Mouse (Mus musculus): Measurements from ENCODE around the gene Txlng. TPM values are rescaled to one million over a fixed set of nuclear protein-coding genes. Genes with fewer than 3 reads are reported as not detected.
A peak's percentile ranks its signal among the peaks of the same experiment; 100 is the strongest.

Txlng gene
- polyA plus RNA-seq, 1 experiment from 2014 or later = 16.8 TPM

DNA sequence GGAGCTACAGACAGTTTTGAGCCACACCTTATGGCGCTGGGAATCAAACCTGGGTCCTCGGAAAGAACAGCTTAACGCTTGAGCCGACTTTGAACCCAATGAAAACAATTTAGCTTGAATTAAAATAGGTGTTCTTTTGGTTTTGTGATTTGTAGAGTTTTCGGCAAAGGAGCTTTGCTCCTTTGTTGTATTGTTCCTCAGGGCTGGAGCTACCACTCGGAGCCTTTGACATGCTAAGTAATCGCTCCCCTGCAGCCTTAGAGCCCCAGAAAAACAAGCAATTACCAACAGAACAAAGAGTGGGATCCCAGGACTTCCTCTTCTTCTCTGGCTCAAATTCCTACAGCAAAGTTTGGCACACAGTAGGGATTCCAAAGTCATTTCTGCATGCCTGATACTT, 73.2 kb downstream of the Txlng start:
- Histone ChIP-seq H3K4me1 (peaks cover 10% of the 10 kb centered on the region; the same call in 1 of the 2 replicates), H3K9ac (no peak overlapping the region), H3K36me3 (no peaks in the 10 kb centered on the region), H3K27ac (no peak overlapping the region), H3K4me3 (replicated peaks) (no peak overlapping the region), H3K27me3 (peaks cover 10% of the 10 kb centered on the region; the same call in 1 of the 2 replicates), H3K4me2 (no peak overlapping the region), H3K9me3 (replicated peaks) (no peaks in the 10 kb centered on the region)
- WGBS = 66% methylated on average over 7 of the region's 7 CpGs
- no peak for ATAC-seq (replicated peaks; ENCODE audit: low FRiP score)

DNA sequence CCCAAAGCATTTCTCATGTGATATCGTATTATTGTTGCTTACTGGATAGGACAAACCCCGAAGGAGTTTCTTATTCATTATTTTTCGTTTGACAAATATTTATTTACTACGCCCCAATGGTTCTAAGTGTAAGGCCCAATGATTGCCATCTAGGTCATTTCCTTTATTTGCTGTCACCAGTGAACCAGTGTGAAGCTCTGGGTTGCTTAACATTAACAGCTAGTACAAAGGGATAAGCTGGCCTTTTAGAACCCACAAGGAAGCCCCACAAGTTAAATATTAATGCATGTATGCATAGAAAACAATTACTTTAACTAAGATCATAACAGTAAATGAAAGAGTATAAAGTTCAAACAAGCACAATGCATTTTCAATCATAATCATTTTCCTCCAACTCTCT, 74.9 kb downstream of the Txlng start:
- ATAC-seq (replicated peaks; ENCODE audit: low FRiP score) = no peak
- Histone ChIP-seq H3K4me1 (peaks cover 7% of the 10 kb centered on the region; the same call in 1 of the 2 replicates), H3K36me3 (no peaks in the 10 kb centered on the region), H3K27me3 (peaks cover 17% of the 10 kb centered on the region), H3K4me3 (replicated peaks) (no peak overlapping the region), H3K9me3 (replicated peaks) (no peaks in the 10 kb centered on the region), H3K27ac (no peak overlapping the region), H3K9ac (no peak overlapping the region), H3K4me2 (no peak overlapping the region)
- WGBS = 74% methylated on average over 4 of the region's 4 CpGs

GRCm38 (mm10) chrX:162752418-162752817, 76.8 kb downstream of the Txlng start:
- no peak overlapping the region for H3K27ac ChIP-seq
- no peak for ATAC-seq (replicated peaks; ENCODE audit: low FRiP score)
- H3K4me3 ChIP-seq (replicated peaks) = no peak overlapping the region
- H3K9ac ChIP-seq = no peak overlapping the region
- H3K36me3 ChIP-seq = no peaks in the 10 kb centered on the region
- H3K4me2 ChIP-seq = no peak overlapping the region
- 95% methylated on average over 2 of the region's 2 CpGs for WGBS
- no peaks in the 10 kb centered on the region for H3K4me1 ChIP-seq
- H3K9me3 ChIP-seq (replicated peaks) = no peaks in the 10 kb centered on the region
- peaks cover 17% of the 10 kb centered on the region for H3K27me3 ChIP-seq

GRCm38 (mm10) chrX:162748696-162749420, 80.4 kb downstream of the Txlng start:
- H3K9ac ChIP-seq = no peak overlapping the region
- no peaks in the 10 kb centered on the region for H3K4me1 ChIP-seq
- ATAC-seq (replicated peaks; ENCODE audit: low FRiP score) = no peak
- no peaks in the 10 kb centered on the region for H3K36me3 ChIP-seq
- peaks cover 17% of the 10 kb centered on the region for H3K27me3 ChIP-seq
- no peak overlapping the region for H3K27ac ChIP-seq
- H3K9me3 ChIP-seq (replicated peaks) = no peaks in the 10 kb centered on the region
- H3K4me2 ChIP-seq = no peak overlapping the region
- 52% methylated on average over 9 of the region's 9 CpGs for WGBS
- H3K4me3 ChIP-seq (replicated peaks) = no peak overlapping the region

DNA sequence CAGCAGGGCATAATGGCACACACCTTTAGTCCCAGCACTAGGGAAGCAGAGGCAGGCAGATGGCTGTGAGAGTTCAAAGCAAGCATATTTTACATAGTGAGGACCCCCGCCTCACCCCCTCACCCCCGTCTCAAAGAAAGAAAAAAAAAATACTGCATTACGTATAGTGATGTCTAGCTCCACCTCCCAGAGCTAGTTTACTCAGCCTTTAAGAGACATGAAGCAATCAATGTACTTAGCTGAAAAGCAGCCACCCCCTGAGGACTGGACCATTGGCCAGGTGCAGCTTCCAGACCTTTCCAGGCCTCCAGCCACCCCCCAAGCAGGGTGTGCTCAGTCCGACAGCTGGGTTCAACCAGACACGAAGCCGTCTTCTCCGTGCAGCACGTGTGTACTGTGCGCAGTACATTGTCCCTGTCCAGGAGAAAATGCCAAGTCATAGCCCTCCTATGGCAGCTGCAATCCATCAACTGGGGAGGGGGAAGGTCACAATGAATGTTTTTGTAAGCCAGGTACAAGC, 93.1 kb downstream of the Txlng start:
- Histone ChIP-seq H3K4me1 (0 out of 2 replicates have a peak, but pooled peaks cover 3% of the 10 kb centered on the region), H3K9ac (no peak overlapping the region), H3K36me3 (no peaks in the 10 kb centered on the region), H3K4me2 (peak overlapping the region; percentile 60), H3K27me3 (peaks cover 6% of the 10 kb centered on the region), H3K27ac (peak overlapping the region; percentile 92), H3K9me3 (replicated peaks) (no peaks in the 10 kb centered on the region), H3K4me3 (replicated peaks) (peak overlapping the region; percentile 47)
- peak; percentile 82 for ATAC-seq (replicated peaks; ENCODE audit: low FRiP score)
- 39% methylated on average over 9 of the region's 9 CpGs for WGBS

DNA sequence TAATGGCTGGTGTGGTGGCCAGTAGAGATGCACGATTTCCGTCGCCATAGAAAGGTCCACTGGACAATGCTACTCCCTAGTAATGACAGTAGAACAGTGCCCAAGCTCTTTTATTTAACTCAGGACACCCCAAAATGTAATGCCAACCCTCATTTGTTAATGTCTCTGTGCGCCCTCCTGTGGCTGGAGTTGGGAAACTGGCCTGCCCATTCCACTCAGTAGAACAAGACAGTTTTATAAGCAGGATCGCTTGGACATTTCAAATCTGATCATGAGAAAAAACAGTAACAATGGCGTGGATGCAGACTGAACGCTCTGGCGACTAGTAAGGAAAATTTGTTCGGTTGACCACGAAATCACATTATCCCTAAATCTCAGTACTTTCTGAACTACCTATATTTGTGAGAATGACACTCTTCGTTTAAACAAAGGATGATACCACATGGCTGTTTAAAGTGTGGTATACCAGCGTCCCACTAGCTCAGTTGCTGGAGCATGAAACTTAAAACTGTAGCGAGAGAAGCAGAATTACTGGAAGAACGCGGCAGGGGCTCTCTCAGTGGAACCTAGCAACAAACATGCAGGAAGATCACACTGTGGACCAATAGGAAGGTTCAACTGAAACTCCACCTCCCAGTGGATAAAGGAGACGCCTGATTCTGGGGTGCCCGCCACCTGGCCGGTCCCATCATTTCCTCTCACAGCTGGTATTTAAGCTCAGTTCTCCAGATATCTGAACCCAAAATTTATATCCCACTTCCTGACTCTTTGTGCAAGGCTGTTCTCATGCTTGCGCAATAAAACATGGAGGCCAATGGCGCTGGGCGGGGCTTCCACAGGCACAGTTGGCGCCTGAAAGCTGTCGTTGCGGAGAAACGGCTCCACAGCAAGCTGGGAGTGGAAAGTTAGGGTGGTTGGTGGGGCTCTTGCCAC, 94.0 kb downstream of the Txlng start:
- Histone ChIP-seq H3K9me3 (replicated peaks) (no peaks in the 10 kb centered on the region), H3K9ac (peak overlapping the region; percentile 29; the same call in 1 of the 2 replicates)

DNA sequence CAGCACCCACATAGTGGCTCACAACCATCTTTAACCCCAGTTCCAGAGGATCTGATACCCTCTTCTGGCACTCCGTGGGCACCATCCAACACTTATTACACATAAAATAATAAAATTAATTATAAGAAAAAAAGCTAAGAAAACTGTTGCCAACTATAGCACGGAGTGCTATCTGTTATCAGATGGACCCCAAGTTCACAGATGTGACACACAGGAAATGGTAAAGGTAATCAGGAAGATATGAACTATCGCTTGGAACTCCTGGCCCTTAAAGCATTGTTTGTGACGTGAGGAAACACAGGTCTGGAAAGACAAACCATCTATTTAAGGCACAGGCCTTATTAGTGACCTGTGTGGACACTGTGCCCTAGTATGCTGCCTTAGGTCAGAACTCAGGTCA, 99.2 kb downstream of the Txlng start:
- WGBS = 84% methylated on average over 4 of the region's 4 CpGs

More for the DNA sequence above, 94.0 kb downstream of the Txlng start:
- WGBS = 25% methylated on average over 25 of the region's 25 CpGs
- Histone ChIP-seq H3K4me3 (replicated peaks) (peak overlapping the region; percentile 47), H3K4me1 (0 out of 2 replicates have a peak, but pooled peaks cover 3% of the 10 kb centered on the region), H3K4me2 (peak overlapping the region; percentile 60), H3K27ac (peak overlapping the region; percentile 92), H3K36me3 (no peaks in the 10 kb centered on the region), H3K27me3 (peaks cover 6% of the 10 kb centered on the region)
- ATAC-seq (replicated peaks; ENCODE audit: low FRiP score) = peak; percentile 85

More for the DNA sequence above, 99.2 kb downstream of the Txlng start:
- Histone ChIP-seq H3K9ac (no peak overlapping the region), H3K4me1 (no peaks in the 10 kb centered on the region), H3K4me3 (replicated peaks) (no peak overlapping the region), H3K9me3 (replicated peaks) (no peaks in the 10 kb centered on the region), H3K27me3 (peaks cover 6% of the 10 kb centered on the region; the same call in 1 of the 2 replicates), H3K27ac (no peak overlapping the region), H3K36me3 (no peaks in the 10 kb centered on the region), H3K4me2 (no peak overlapping the region)
- ATAC-seq (replicated peaks; ENCODE audit: low FRiP score) = no peak

MicroRNAs encoded within 50 kb of the gene (microRNA counts, 519-probe panel; counts per million panel counts)
- microRNA mmu-miR-3473 = 2,658 counts per million, percentile 59 among the panel's probes with 10 or more counts

Small RNAs within 50 kb of the gene (microRNA-seq; reads per million reads assigned to microRNA genes)
- not detected for gene Mir3473a

Other genes with a start within 250 kb of the Txlng start
- gene Reps2, start 185.8 kb downstream of the Txlng start, polyA plus RNA-seq (2015; fragmentation: Nextera tagmentation; extraction: Ambion mirVana) = 1.5 and 2.0 TPM in 2 replicates
- gene Rbbp7, start 69.1 kb downstream of the Txlng start, polyA plus RNA-seq (2015; fragmentation: Nextera tagmentation; extraction: Ambion mirVana) = 537 and 542 TPM in 2 replicates
- 41.4 and 44.1 TPM in 2 replicates for gene Syap1, start 59.0 kb upstream of the Txlng start, polyA plus RNA-seq (2015; fragmentation: Nextera tagmentation; extraction: Ambion mirVana)
- 92.1 and 93.8 TPM in 2 replicates for gene Ctps2, start 71.8 kb upstream of the Txlng start, polyA plus RNA-seq (2015; fragmentation: Nextera tagmentation; extraction: Ambion mirVana)
- 199 and 288 TPM in 2 replicates for gene S100g, start 135.1 kb upstream of the Txlng start, polyA plus RNA-seq (2015; fragmentation: Nextera tagmentation; extraction: Ambion mirVana)